Mouse (Mus musculus) liver, postnatal 0 days (tissue): ENCODE results near the gene Galnt16. TPM values are rescaled to one million over a fixed set of nuclear protein-coding genes. Genes with fewer than 3 reads are reported as not detected.

Experiments
- ATAC-seq: fragments of 200-750 bp; cut with Nextera tagmentation; 2 replicates; pipeline ENCODE4 v1.8.0; 2017; ENCODE audit warnings: mild to moderate bottlenecking, moderate library complexity
- DNase-seq: peaks from one replicate; pipeline ENCODE4 v3.0.0-alpha.2; 2016
- H3K27ac ChIP-seq: fragments of 300-500 bp; sonication (generic); 2 replicates; pipeline ENCODE4 v1.5.1; 2014; ENCODE audit warnings: antibody characterized with exemption, moderate library complexity, mild to moderate bottlenecking, low read depth
- H3K27me3 ChIP-seq: fragments of 300-500 bp; sonication (generic); 2 replicates; pipeline ENCODE4 v1.6.1; 2014; ENCODE audit warnings: low read length, control low read depth, mixed read lengths; ENCODE audit not compliant: insufficient read depth
- H3K36me3 ChIP-seq: fragments of 300-500 bp; sonication (generic); replicated peaks from 2 replicates; pipeline ENCODE4 v1.6.1; 2014; ENCODE audit warnings: mild to moderate bottlenecking, control low read depth, low read length, moderate library complexity, mixed read lengths; ENCODE audit not compliant: insufficient read depth
- H3K4me1 ChIP-seq: fragments of 300-500 bp; sonication (generic); 2 replicates; pipeline ENCODE4 v1.6.1; 2014; ENCODE audit warnings: antibody characterized with exemption, mild to moderate bottlenecking, control low read depth; ENCODE audit not compliant: insufficient read depth
- H3K4me2 ChIP-seq: fragments of 300-500 bp; sonication (generic); 2 replicates; pipeline ENCODE4 v1.6.1; 2014; ENCODE audit warnings: low read depth, mild to moderate bottlenecking, low read length, moderate library complexity, mixed read lengths
- H3K4me3 ChIP-seq: fragments of 300-500 bp; sonication (generic); 2 replicates; pipeline ENCODE4 v1.5.1; 2014; ENCODE audit warnings: low read depth, low read length
- H3K9ac ChIP-seq: fragments of 300-500 bp; sonication (generic); replicated peaks from 2 replicates; pipeline ENCODE4 v1.6.1; 2014; ENCODE audit warnings: mild to moderate bottlenecking, moderate library complexity
- H3K9me3 ChIP-seq: fragments of 300-500 bp; sonication (generic); 2 replicates; pipeline ENCODE4 v1.6.1; 2016; ENCODE audit warnings: mild to moderate bottlenecking, control low read depth, low read length, mixed read lengths
- CTCF ChIP-seq: sonication (generic); IDR thresholded peaks from 2 replicates; pipeline ENCODE4 v1.5.1; 2016; ENCODE audit warnings: antibody characterized with exemption, low read depth
- EP300 ChIP-seq: IDR thresholded peaks from 2 replicates; pipeline ENCODE4 v1.6.1; 2016; ENCODE audit warnings: antibody characterized with exemption, low read depth, mild to moderate bottlenecking
- WGBS: fragments of 180-500 bp; shearing (Covaris S2); extraction: QIAGEN DNeasy Blood & Tissue Kit; methylation state at CpG from one replicate; pipeline ENCODE4 v1.1.7; 2014; ENCODE audit not compliant: insufficient replicate concordance; 5-methylcytosine and 5-hydroxymethylcytosine counted together
- polyA plus RNA-seq: library from polyadenylated mRNA; unstranded; fragments of >200 nt; fragmentation: Nextera tagmentation; extraction: Ambion mirVana; gene quantifications from 2 replicates; pipeline ENCODE4 v1.2.1, GENCODE M21; 2015

Gene Galnt16
- polyA plus RNA-seq, 1 experiment from 2014 or later, result 0.15 TPM

GRCm38 (mm10) chr12:80545310-80545709 lies 27.2 kb downstream of the Galnt16 start:
- Histone ChIP-seq H3K27me3 (no peaks in the 10 kb centered on the region), H3K4me3 (no peak overlapping the region), H3K9ac (no peak overlapping the region), H3K4me1 (no peaks in the 10 kb centered on the region), H3K4me2 (no peak overlapping the region), H3K9me3 (no peaks in the 10 kb centered on the region), H3K36me3 (no peaks in the 10 kb centered on the region), H3K27ac (no peak overlapping the region)
- no peak for ATAC-seq
- TF ChIP-seq EP300 (no peak), CTCF (no peak)
- no peak for DNase-seq
- WGBS, result 35% methylated on average over 4 of the region's 4 CpGs

DNA sequence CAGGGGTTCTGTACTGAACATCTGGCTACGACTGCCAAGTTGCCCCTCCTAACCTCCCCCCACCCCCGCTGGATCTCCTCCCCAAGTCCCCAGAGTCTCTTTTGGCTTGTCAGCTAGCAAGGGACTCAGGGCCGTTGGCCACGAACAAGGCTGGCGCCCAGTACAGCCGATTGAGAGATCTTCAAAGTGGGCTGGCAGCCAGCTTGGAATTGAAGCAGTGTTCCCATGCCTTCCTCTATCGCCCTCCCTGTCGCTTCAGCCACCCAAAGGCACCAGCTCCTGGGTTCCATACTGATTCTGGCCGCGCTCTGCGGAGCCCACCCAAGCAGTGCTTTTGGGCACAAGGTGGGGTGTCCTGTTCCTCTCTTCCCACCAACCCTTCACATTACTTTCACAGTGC lies 31.6 kb downstream of the Galnt16 start:
- ATAC-seq (no peak), DNase-seq (no peak)
- Histone ChIP-seq H3K4me1 (no peaks in the 10 kb centered on the region), H3K27ac (no peak overlapping the region), H3K36me3 (no peaks in the 10 kb centered on the region), H3K4me3 (no peak overlapping the region), H3K27me3 (no peaks in the 10 kb centered on the region), H3K4me2 (no peak overlapping the region), H3K9ac (no peak overlapping the region), H3K9me3 (no peaks in the 10 kb centered on the region)
- TF ChIP-seq CTCF (no peak), EP300 (no peak)
- WGBS, result 75% methylated on average over 11 of the region's 11 CpGs

GRCm38 (mm10) chr12:80553157-80553556 lies 35.1 kb downstream of the Galnt16 start:
- Histone ChIP-seq H3K27me3 (no peaks in the 10 kb centered on the region), H3K9ac (no peak overlapping the region), H3K27ac (no peak overlapping the region), H3K9me3 (no peaks in the 10 kb centered on the region), H3K4me3 (no peak overlapping the region), H3K36me3 (no peaks in the 10 kb centered on the region), H3K4me2 (no peak overlapping the region), H3K4me1 (no peaks in the 10 kb centered on the region)
- no peak for ATAC-seq
- WGBS, result 13% methylated on average over 1 of the region's 3 CpGs
- TF ChIP-seq CTCF, result no peak
- TF ChIP-seq EP300, result no peak
- DNase-seq, result no peak

DNA sequence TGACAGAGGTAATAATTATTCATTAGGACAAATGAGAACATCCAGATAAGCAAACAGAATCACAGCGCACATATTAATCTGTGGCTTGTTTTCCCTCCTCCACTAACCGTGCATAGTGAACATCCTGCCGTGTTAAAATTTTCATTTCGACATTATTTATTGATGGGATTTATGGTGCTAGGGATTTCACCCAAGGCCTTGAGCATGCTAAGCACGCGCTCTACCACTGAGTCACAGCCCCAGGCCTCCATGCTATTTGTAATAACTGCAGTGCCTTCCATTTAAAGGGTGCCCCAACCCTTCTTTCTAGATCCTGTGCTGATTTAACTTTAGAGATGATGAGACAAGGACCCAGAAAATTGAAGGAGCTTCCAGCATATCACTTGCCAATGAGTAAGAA lies 36.2 kb downstream of the Galnt16 start:
- H3K4me2 ChIP-seq, result no peak overlapping the region
- ATAC-seq, result no peak
- H3K36me3 ChIP-seq, result no peaks in the 10 kb centered on the region
- no peak overlapping the region for H3K4me3 ChIP-seq
- no peaks in the 10 kb centered on the region for H3K27me3 ChIP-seq
- TF ChIP-seq EP300 (no peak), CTCF (no peak)
- WGBS, result 84% methylated on average over 6 of the region's 6 CpGs
- no peaks in the 10 kb centered on the region for H3K4me1 ChIP-seq
- H3K9ac ChIP-seq, result no peak overlapping the region
- no peak overlapping the region for H3K27ac ChIP-seq
- no peaks in the 10 kb centered on the region for H3K9me3 ChIP-seq
- no peak for DNase-seq

- DNase-seq (no peak), ATAC-seq (no peak)
- Histone ChIP-seq H3K4me2 (no peak overlapping the region), H3K4me1 (no peaks in the 10 kb centered on the region), H3K27ac (no peak overlapping the region), H3K27me3 (no peaks in the 10 kb centered on the region), H3K4me3 (no peak overlapping the region), H3K9me3 (no peaks in the 10 kb centered on the region), H3K36me3 (no peaks in the 10 kb centered on the region), H3K9ac (no peak overlapping the region)
- TF ChIP-seq EP300 (no peak), CTCF (no peak)
- 22% methylated on average over 2 of the region's 2 CpGs for WGBS
Measured at GRCm38 (mm10) chr12:80561904-80562303, 43.8 kb downstream of the Galnt16 start.

- DNase-seq, result no peak
- Histone ChIP-seq H3K4me2 (no peak overlapping the region), H3K4me3 (no peak overlapping the region), H3K4me1 (no peaks in the 10 kb centered on the region), H3K36me3 (no peaks in the 10 kb centered on the region), H3K9ac (no peak overlapping the region), H3K9me3 (no peaks in the 10 kb centered on the region), H3K27ac (no peak overlapping the region), H3K27me3 (no peaks in the 10 kb centered on the region)
- ATAC-seq, result no peak
- no peak for TF ChIP-seq EP300
- TF ChIP-seq CTCF, result no peak
- 50% methylated on average over 5 of the region's 5 CpGs for WGBS
Measured at GRCm38 (mm10) chr12:80562793-80563192, 44.7 kb downstream of the Galnt16 start.

DNA sequence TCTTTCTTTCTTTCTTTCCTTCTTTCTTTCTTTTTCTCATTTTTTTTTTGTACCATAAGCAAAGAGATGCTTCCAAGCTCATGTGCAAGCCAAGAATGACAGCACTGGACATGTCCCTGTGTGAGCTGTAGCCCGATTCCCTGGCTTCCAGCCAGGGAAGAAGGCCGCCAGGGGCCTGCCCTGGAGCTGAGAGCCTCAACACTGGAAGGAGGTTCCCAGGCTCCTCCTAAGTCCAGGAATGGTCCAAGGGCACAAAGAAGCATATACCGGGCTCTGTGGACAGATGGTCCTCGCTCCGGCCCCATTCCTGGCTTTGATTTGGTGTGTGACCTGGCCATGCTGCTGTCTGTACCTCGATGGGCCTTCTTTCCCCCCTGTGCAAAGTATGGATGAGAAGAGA lies 46.9 kb downstream of the Galnt16 start:
- no peaks in the 10 kb centered on the region for H3K9me3 ChIP-seq
- no peak for TF ChIP-seq EP300
- TF ChIP-seq CTCF, result no peak
- no peaks in the 10 kb centered on the region for H3K4me1 ChIP-seq
- no peak overlapping the region for H3K4me3 ChIP-seq
- no peak for ATAC-seq
- H3K27ac ChIP-seq, result no peak overlapping the region
- no peak for DNase-seq
- H3K36me3 ChIP-seq, result no peaks in the 10 kb centered on the region
- no peaks in the 10 kb centered on the region for H3K27me3 ChIP-seq
- no peak overlapping the region for H3K9ac ChIP-seq
- WGBS, result 65% methylated on average over 6 of the region's 6 CpGs
- no peak overlapping the region for H3K4me2 ChIP-seq
